Mouse (Mus musculus) E14TG2a.4 (cell line): ENCODE data around the gene Psme3.

Experiments used
- H3K27me3 ChIP-seq: 2 replicates; pipeline ENCODE4 v1.6.1; 2014; ENCODE audit warnings: low read length, control low read depth; ENCODE audit not compliant: insufficient read depth
- H3K36me3 ChIP-seq: 2 replicates; pipeline ENCODE4 v1.6.1; 2014; ENCODE audit warnings: low read length, control low read depth; ENCODE audit not compliant: insufficient read depth
- H3K4me1 ChIP-seq: replicated peaks from 2 replicates; pipeline ENCODE4 v1.6.1; 2014; ENCODE audit warnings: low read depth, low read length, control low read depth
- H3K4me3 ChIP-seq: replicated peaks from 2 replicates; pipeline ENCODE4 v1.5.1; 2014; ENCODE audit warnings: mild to moderate bottlenecking, low read length
- H3K9me3 ChIP-seq: 2 replicates; pipeline ENCODE4 v1.6.1; 2014; ENCODE audit warnings: low read length, control low read depth
- CTCF ChIP-seq: conservative IDR thresholded peaks from 2 replicates; pipeline ENCODE4 v1.5.1; 2014; ENCODE audit warnings: low read length
- NANOG ChIP-seq: IDR thresholded peaks from 2 replicates; pipeline ENCODE4 v1.6.1; 2014; ENCODE audit warnings: borderline replicate concordance, low read length, mixed read lengths
- POU5F1 ChIP-seq: IDR thresholded peaks from 2 replicates; pipeline ENCODE4 v1.6.1; 2014; ENCODE audit warnings: low read length, borderline replicate concordance

Gene Psme3

GRCm38 (mm10) chr11:101334023-101334422, 18.0 kb downstream of the Psme3 start:
- Histone ChIP-seq H3K4me3 (peak overlapping the region; percentile 72), H3K27me3 (no peaks in the 10 kb centered on the region), H3K9me3 (no peaks in the 10 kb centered on the region), H3K36me3 (peaks cover 4% of the 10 kb centered on the region; the same call in 1 of the 2 replicates), H3K4me1 (peaks cover 91% of the 10 kb centered on the region)
- TF ChIP-seq CTCF (no peak), NANOG (no peak), POU5F1 (no peak)

- Histone ChIP-seq H3K9me3 (no peaks in the 10 kb centered on the region), H3K4me1 (peaks cover 89% of the 10 kb centered on the region), H3K27me3 (no peaks in the 10 kb centered on the region), H3K4me3 (peak overlapping the region; percentile 72), H3K36me3 (no peaks in the 10 kb centered on the region)
- TF ChIP-seq POU5F1, result no peak
- TF ChIP-seq CTCF, result no peak
- TF ChIP-seq NANOG, result no peak
These were observed 18.5 kb downstream of the Psme3 start for GRCm38 (mm10) chr11:101334516-101334915.

- peak overlapping the region; percentile 39 for H3K4me3 ChIP-seq
- TF ChIP-seq CTCF (peak; percentile 37), POU5F1 (no peak)
- H3K27me3 ChIP-seq, result no peaks in the 10 kb centered on the region
- no peaks in the 10 kb centered on the region for H3K9me3 ChIP-seq
- H3K4me1 ChIP-seq, result peaks cover 80% of the 10 kb centered on the region
- H3K36me3 ChIP-seq, result no peaks in the 10 kb centered on the region
These were observed 19.7 kb downstream of the Psme3 start for GRCm38 (mm10) chr11:101335685-101336084.

GRCm38 (mm10) chr11:101338123-101338760, 22.2 kb downstream of the Psme3 start:
- H3K9me3 ChIP-seq, result no peaks in the 10 kb centered on the region
- TF ChIP-seq NANOG (no peak), POU5F1 (no peak), CTCF (no peak)
- no peaks in the 10 kb centered on the region for H3K36me3 ChIP-seq
- H3K4me3 ChIP-seq, result peak overlapping the region; percentile 62
- peaks cover 58% of the 10 kb centered on the region for H3K4me1 ChIP-seq
- H3K27me3 ChIP-seq, result no peaks in the 10 kb centered on the region

- H3K4me3 ChIP-seq, result no peak overlapping the region
- H3K9me3 ChIP-seq, result 0 out of 2 replicates have a peak, but pooled peaks cover 3% of the 10 kb centered on the region
- TF ChIP-seq POU5F1 (no peak), NANOG (no peak), CTCF (peak; percentile 30)
- no peaks in the 10 kb centered on the region for H3K36me3 ChIP-seq
- H3K4me1 ChIP-seq, result peaks cover 29% of the 10 kb centered on the region
- H3K27me3 ChIP-seq, result no peaks in the 10 kb centered on the region
These were observed 31.2 kb downstream of the Psme3 start for GRCm38 (mm10) chr11:101347083-101347775.

GRCm38 (mm10) chr11:101348774-101349173, 32.8 kb downstream of the Psme3 start:
- TF ChIP-seq NANOG, result no peak
- TF ChIP-seq CTCF, result no peak
- TF ChIP-seq POU5F1, result no peak
- Histone ChIP-seq H3K36me3 (no peaks in the 10 kb centered on the region), H3K9me3 (0 out of 2 replicates have a peak, but pooled peaks cover 3% of the 10 kb centered on the region), H3K4me1 (peaks cover 29% of the 10 kb centered on the region), H3K4me3 (no peak overlapping the region), H3K27me3 (no peaks in the 10 kb centered on the region; the same call in 1 of the 2 replicates)

- TF ChIP-seq CTCF (no peak), POU5F1 (no peak), NANOG (no peak)
These were observed 33.2 kb downstream of the Psme3 start for GRCm38 (mm10) chr11:101349216-101349615.

GRCm38 (mm10) chr11:101351100-101351720, 35.2 kb downstream of the Psme3 start:
- Histone ChIP-seq H3K27me3 (no peaks in the 10 kb centered on the region; the same call in 1 of the 2 replicates), H3K4me1 (peaks cover 36% of the 10 kb centered on the region), H3K9me3 (0 out of 2 replicates have a peak, but pooled peaks cover 3% of the 10 kb centered on the region), H3K4me3 (no peak overlapping the region), H3K36me3 (no peaks in the 10 kb centered on the region)
- no peak for TF ChIP-seq NANOG
- TF ChIP-seq POU5F1, result no peak
- TF ChIP-seq CTCF, result no peak

More at GRCm38 (mm10) chr11:101349216-101349615, 33.2 kb downstream of the Psme3 start:
- Histone ChIP-seq H3K4me1 (peaks cover 29% of the 10 kb centered on the region), H3K9me3 (0 out of 2 replicates have a peak, but pooled peaks cover 3% of the 10 kb centered on the region), H3K36me3 (no peaks in the 10 kb centered on the region), H3K4me3 (no peak overlapping the region), H3K27me3 (no peaks in the 10 kb centered on the region; the same call in 1 of the 2 replicates)

- H3K4me3 ChIP-seq, result no peak overlapping the region
- no peaks in the 10 kb centered on the region for H3K36me3 ChIP-seq
- no peaks in the 10 kb centered on the region; the same call in 1 of the 2 replicates for H3K27me3 ChIP-seq
- peaks cover 36% of the 10 kb centered on the region for H3K4me1 ChIP-seq
- 0 out of 2 replicates have a peak, but pooled peaks cover 3% of the 10 kb centered on the region for H3K9me3 ChIP-seq
- TF ChIP-seq POU5F1 (no peak), CTCF (no peak), NANOG (no peak)
These were observed 35.7 kb downstream of the Psme3 start for GRCm38 (mm10) chr11:101351721-101352111.
